Mouse (Mus musculus) brain, adult 2 months (tissue): Measurements from ENCODE around the gene Klhdc7a.
A peak's percentile ranks its signal among the peaks of the same experiment; 100 is the strongest.
"Not testable (repeated sequence)": the region's sequence is repeated elsewhere in the genome, so short reads cannot be mapped to it uniquely, and the experiment has no call there.

Source experiments
- DNase-seq: peaks from one replicate; pipeline ENCODE4 v3.0.0; 2011; ENCODE audit warnings: low read depth, low spot score

Gene Klhdc7a

DNA sequence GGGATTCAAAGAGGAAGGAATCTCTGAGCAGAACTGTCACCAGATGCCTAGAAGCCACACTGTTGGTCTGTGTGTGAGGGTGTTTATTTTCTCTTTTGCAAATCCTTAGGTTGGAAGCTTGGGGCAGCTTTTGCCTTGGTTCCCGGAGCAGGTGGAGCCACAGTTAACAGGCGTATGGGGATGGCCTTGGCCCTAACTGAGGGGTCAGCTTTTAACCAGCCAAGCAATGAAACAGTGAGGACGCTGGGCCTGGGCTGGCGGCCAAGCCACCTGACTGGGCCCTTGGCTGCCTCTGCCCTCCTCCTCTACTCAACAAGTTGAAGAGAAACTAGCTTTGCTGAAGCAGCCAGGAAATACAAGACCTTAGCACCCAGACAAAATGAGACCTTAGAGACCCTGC lies at the start of gene Klhdc7a:
Gene Klhdc7a, minus strand, starts transcription at position 105 of the 400 bp plus-strand sequence.
- peak; percentile 62 for DNase-seq

GRCm38 (mm10) chr4:140015916-140016315 lies 48.1 kb upstream of the Klhdc7a start:
- DNase-seq: no peak

- DNase-seq: peak; percentile 31
These were observed 43.1 kb upstream of the Klhdc7a start for GRCm38 (mm10) chr4:140010728-140011470.

GRCm38 (mm10) chr4:140004932-140005331 lies 37.1 kb upstream of the Klhdc7a start:
- DNase-seq: no peak

DNA sequence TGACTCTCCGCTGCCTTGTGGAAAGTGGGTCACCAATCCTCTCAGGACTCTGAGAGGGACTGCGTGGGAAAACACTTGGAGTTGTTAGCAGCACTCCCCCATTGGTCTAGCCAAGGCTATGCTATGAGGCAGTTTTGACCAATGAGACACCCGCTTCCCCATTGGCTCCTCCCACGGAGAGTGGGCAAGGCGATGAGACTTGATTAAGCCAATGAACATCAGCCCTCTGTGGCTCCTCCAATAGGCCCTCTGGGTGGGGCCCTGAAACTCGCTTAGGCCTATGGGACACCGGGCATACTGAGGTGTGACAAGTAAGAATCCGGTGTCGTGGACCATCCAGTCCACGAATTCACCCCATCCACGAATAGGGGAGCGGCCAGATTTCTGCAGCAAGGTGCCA lies 36.3 kb upstream of the Klhdc7a start:
- peak; percentile 94 for DNase-seq

DNA sequence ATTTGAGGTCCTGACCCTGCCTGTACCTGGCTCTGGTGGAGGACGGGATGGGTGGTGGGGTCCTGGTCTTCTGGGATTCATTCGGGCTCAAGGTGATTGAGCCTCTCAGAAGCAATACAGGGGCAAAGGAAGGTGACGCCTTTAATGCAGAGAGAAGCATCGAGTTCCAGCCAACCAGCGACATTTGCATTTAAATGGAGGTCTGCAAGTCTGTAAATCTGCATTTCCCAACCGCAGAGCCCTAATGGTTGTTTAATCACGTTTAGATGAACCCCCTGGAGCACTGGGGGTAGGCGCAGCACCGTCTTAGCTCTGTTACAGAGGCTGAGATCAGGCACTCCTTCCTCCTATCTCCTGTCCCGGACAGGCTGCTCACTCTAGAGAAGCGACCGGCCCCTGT lies 34.2 kb upstream of the Klhdc7a start:
- DNase-seq: no peak

GRCm38 (mm10) chr4:140000911-140001310 lies 33.1 kb upstream of the Klhdc7a start:
- DNase-seq: no peak

DNA sequence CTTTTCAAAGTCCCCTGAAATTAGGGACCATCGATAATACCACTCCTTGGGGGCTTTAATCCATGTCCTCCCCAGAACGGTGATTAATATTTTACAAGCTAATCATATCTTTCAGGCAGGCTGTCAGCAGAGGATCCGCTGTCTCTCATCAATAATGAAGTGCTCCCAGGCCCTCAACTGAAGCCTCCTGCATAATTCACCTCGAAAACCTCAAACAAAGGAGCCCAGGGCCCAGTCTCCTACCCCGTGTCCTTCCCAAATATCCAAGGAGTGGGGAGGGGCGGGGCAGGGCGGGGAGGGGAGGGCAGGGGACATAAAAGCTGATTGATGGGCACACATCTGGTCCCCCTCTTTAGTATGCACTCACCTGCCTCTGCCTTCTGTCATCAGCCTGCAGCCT lies 31.2 kb upstream of the Klhdc7a start:
- DNase-seq: no peak

DNA sequence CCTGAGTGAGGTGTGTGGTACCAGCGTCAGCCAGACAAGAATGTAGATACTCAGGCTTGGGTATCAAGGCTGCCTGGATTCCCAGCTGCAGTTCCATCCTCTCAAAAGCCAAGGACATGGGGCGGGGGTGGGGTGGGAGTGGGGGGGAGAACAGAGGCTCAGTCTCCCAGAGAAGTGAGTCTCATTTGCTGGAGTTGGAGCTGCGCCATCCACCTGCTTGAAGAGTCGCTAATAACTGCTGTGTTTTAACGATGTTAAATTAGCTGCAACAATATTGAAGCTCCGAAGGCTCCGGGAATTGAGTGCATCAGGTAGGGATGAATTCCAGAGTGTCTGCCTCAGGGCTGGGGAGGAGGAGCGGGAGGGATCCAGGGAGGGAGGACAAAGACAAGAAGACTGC lies 27.8 kb upstream of the Klhdc7a start:
- DNase-seq: peak; percentile 42

GRCm38 (mm10) chr4:139993111-139993755 lies 25.4 kb upstream of the Klhdc7a start:
- no peak for DNase-seq

DNA sequence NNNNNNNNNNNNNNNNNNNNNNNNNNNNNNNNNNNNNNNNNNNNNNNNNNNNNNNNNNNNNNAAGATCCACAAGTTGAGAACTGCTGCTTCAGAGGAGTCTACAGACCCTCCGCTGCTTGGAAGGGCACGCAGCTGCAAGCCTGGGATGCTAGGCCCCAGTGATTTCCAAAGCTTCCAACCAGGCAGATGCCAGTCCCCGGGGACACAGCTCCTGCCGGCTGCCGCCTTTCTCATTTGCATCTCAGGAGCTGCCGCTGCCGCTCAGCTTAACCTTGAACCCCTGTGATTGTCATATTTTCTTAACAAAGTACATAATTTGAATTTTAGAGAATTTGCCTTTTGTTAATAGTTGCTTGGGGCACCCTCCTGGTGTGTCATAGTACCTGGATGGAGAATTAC lies 19.1 kb upstream of the Klhdc7a start:
- DNase-seq: no peak

- no peak for DNase-seq
These were observed 10.9 kb upstream of the Klhdc7a start for GRCm38 (mm10) chr4:139978716-139979115.

DNA sequence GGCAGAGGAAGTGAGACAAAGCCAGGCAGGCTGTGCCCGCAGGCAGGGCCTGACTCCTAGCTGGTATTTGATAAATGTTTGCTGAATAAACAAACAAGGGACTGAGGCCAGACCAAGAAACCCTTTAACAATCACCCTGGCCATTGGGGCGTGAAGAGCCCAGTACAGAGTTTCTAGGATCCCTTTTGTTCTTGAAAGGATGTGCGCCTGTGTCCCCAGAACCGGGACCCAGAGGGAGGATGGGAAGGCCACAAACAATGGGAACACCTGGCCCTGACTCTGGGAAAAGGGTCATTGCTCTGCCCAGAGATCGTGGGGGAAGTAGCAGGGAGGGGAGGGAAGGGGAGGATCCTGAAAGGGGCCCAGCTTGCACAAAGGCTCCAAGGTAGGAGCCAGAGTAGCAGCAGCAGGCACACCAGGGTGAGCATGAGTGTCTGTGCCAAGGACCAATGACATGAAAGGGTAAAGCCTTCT lies 9.5 kb upstream of the Klhdc7a start:
- no peak for DNase-seq

- DNase-seq: peak; percentile 31
These were observed 6.7 kb upstream of the Klhdc7a start for GRCm38 (mm10) chr4:139974506-139974905.

DNA sequence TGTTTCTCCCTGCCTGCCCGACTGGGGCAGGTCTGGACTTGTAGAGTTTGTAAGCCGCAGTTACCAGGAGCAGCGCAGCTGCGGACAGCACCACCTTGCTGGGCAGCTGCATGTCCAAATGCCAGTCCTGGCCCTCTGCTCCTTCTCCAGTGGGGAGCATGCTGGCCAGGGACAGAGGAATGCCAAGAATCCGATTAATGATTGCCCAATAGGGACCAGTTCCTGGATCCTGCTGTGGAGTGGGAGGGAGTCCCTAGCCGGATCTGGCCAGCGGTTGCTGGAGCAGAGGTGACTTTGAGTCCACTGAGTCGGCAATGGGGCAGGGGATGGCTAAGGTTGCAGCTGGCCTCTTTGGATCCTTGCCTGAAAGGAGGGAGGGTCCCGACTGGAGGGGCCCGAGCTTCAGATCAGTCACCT lies 343 bp downstream of the Klhdc7a start:
- peak; percentile 9 for DNase-seq

DNA sequence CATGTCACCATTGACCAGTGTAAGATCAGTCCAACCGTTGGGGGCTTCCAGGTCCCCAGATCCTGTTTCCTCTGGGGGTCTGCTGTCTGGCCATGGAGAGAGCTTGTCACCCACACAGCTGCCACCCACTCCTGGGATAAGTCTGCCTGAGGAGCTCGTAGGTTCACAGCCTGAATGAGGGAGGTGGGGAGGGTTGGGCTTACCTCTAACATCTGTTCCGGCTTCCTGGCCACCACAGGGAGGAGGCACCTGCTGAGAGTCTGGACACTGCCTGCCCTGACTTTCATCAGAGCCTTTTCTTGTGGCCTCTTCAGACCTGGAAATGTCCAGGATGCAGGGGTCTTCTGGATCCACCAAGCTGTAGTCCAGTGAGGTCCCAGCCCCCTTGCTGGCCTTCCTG lies 845 bp downstream of the Klhdc7a start:
- DNase-seq: no peak

DNA sequence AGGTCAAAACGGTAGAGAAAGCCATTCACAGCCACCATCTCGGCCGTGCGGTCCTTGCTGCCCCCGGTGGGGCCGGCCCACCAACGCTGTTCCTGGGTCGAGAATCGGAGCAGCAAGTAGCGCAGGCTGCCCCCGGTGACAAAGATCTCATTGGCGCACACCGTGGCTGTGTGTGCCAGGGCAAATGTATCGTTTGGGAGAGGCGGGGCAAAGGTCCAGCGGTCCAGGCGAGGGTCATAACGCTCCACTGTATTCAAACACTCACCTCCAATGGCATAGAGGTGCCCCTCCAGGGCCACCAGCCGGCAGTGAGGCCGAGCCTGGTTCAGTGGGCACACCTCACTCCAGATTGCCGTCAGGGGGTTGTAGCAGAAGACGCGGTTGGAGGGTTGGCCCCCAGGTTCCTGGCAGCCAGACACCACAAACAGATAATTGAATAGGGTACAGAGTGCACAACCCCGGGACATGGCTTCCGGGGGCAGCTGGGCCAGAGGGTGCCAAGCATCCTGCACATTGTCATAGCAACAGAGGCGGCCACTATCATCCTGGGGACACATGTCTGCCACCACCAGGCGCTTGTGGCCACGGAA lies 2.1 kb downstream of the Klhdc7a start:
- DNase-seq: no peak

- DNase-seq: no peak
These were observed 3.4 kb downstream of the Klhdc7a start for GRCm38 (mm10) chr4:139964406-139964805.

DNA sequence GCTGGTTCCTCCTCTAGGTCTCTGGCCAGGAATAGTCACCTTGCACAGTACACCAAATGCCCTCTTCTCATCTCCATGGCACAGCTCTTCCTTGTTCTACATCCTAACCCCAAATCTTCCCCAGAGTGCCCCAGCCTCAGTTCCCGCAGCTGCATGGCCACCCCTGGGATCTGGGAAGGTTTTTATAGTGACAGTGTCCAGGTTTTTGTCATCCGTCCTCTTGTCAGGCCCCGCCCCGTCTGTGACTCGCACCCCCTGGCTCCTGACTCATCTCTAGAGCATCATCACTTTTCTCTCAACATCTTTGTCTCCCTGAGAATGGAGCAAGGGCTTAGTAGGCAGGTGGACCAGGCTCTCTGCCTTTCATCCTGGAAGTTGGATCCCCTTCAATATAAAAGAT lies 3.9 kb downstream of the Klhdc7a start:
- DNase-seq: no peak

GRCm38 (mm10) chr4:139963059-139963458 lies 4.8 kb downstream of the Klhdc7a start:
- DNase-seq: peak; percentile 16

GRCm38 (mm10) chr4:139961816-139962215 lies 6.0 kb downstream of the Klhdc7a start:
- DNase-seq: no peak

GRCm38 (mm10) chr4:139961329-139961728 lies 6.5 kb downstream of the Klhdc7a start:
- not testable (repeated sequence) for DNase-seq
